Mouse (Mus musculus) CH12F3 (cell line): ENCODE results near the gene Etaa1.
"Not testable (repeated sequence)": the region's sequence is repeated elsewhere in the genome, so short reads cannot be mapped to it uniquely, and the experiment has no call there.

Experiments used
- in situ Hi-C: fragments of 300-500 bp; cut with MboI; formaldehyde crosslinking; loops from 2 replicates; pipeline ENCODE4 v1.14.3; 2020; ENCODE audit warnings: low sequenced_read_pairs

The Etaa1 gene

GRCm38 (mm10) chr11:17953231-17954134 lies at the start of gene Etaa1:
Gene Etaa1, minus strand, starts transcription at chr11:17953875.
- in situ Hi-C loops = no loop called here

GRCm38 (mm10) chr11:17994151-17994550 lies 40.5 kb upstream of the Etaa1 start:
- in situ Hi-C loops = no loop called here

GRCm38 (mm10) chr11:17992311-17992710 lies 38.6 kb upstream of the Etaa1 start:
- in situ Hi-C loops = no loop called here

GRCm38 (mm10) chr11:17983331-17983730 lies 29.7 kb upstream of the Etaa1 start:
- in situ Hi-C loops = no loop called here

- in situ Hi-C loops = no loop called here
These were observed 27.6 kb upstream of the Etaa1 start for GRCm38 (mm10) chr11:17981246-17981645.

GRCm38 (mm10) chr11:17975581-17975980 lies 21.9 kb upstream of the Etaa1 start:
- in situ Hi-C loops = no loop called here

- in situ Hi-C loops = no loop called here
These were observed 884 bp downstream of the Etaa1 start for GRCm38 (mm10) chr11:17952791-17953190.

- in situ Hi-C loops = no loop called here
These were observed 2.3 kb downstream of the Etaa1 start for GRCm38 (mm10) chr11:17951336-17951735.

GRCm38 (mm10) chr11:17939168-17939567 lies 14.5 kb downstream of the Etaa1 start:
- in situ Hi-C loops = no loop called here

- in situ Hi-C loops = no loop called here
These were observed 15.7 kb downstream of the Etaa1 start for GRCm38 (mm10) chr11:17937931-17938330.

GRCm38 (mm10) chr11:17917905-17918304 lies 35.8 kb downstream of the Etaa1 start:
- in situ Hi-C loops = no loop called here

- in situ Hi-C loops = no loop called here
These were observed 36.6 kb downstream of the Etaa1 start for GRCm38 (mm10) chr11:17917101-17917500.

GRCm38 (mm10) chr11:17916486-17916885 lies 37.2 kb downstream of the Etaa1 start:
- in situ Hi-C loops = no loop called here

- in situ Hi-C loops = not testable (repeated sequence)
These were observed 52.7 kb downstream of the Etaa1 start for GRCm38 (mm10) chr11:17900996-17901395.
